Mouse (Mus musculus) heart, postnatal 0 days (tissue): ENCODE measurements around the gene Ap2a1.

Experiments
- CTCF ChIP-seq: IDR thresholded peaks from 2 replicates; pipeline ENCODE4 v1.5.1; 2016; ENCODE audit warnings: antibody characterized with exemption, control low read depth, low read depth
- EP300 ChIP-seq: IDR thresholded peaks from 2 replicates; pipeline ENCODE4 v1.6.1; 2016; ENCODE audit warnings: antibody characterized with exemption, low read depth

DNA sequence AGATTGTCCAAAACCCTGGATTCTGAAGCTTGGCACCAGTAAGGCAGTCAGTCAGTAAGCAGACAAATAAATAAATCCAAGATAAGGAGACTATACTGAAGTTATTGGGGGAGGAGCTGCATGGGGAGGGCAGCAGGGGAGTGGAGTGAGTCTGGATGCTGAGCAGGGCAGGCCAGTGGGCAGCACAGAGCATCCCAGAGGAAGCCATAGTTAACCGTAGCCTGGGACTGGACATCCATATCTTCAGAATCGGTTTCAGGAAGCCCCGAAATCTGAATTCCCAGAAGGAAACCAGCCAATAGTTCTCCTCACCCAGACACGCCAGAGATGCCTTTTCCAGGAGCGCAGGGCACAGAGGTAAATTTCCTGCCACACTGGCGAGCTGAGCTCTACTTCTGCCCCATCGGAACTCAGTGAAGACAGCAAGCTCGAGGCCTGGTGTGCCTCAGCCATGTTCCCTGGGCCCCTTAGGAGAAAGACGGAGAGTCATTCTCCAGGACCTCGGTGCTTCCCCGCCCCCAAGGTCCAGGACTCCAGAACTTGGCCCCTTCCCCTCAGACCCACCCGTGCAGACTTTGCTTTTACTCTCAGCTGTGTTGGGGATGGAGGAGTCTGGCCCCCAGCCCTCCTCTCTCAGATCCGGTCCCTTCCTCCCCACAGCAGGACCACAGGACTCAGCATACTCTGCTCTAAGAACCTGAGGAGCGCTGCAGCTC lies 44.3 kb upstream of the Ap2a1 start:
- TF ChIP-seq CTCF (no peak), EP300 (no peak)
